Mouse (Mus musculus): ENCODE data around the gene Tecr. TPM values are rescaled to one million over a fixed set of nuclear protein-coding genes. Genes with fewer than 3 reads are reported as not detected.
"Not testable (repeated sequence)": the region's sequence is repeated elsewhere in the genome, so short reads cannot be mapped to it uniquely, and the experiment has no call there.

Tecr gene
- total RNA-seq, 2 experiments from 2014 or later, result 487 to 510 TPM

GRCm38 (mm10) chr8:83619568-83620285, 12.0 kb upstream of the Tecr start:
- DNase-seq, result no peak

GRCm38 (mm10) chr8:83618566-83618965, 10.8 kb upstream of the Tecr start:
- DNase-seq, result no peak

GRCm38 (mm10) chr8:83617111-83617510, 9.3 kb upstream of the Tecr start:
- no peak for DNase-seq

GRCm38 (mm10) chr8:83616625-83617024, 8.9 kb upstream of the Tecr start:
- no peak for DNase-seq

GRCm38 (mm10) chr8:83613695-83614094, 5.9 kb upstream of the Tecr start:
- no peak for DNase-seq

- DNase-seq, result no peak
These were observed 4.2 kb upstream of the Tecr start for GRCm38 (mm10) chr8:83611921-83612320.

GRCm38 (mm10) chr8:83609547-83610180, 1.9 kb upstream of the Tecr start:
- no peak for DNase-seq

- no peak for DNase-seq
These were observed 1.3 kb upstream of the Tecr start for GRCm38 (mm10) chr8:83609086-83609485.

GRCm38 (mm10) chr8:83608398-83608829, 643 bp upstream of the Tecr start:
- DNase-seq, result peak; percentile 90 to 92

- DNase-seq, result no peak
These were observed 5.1 kb downstream of the Tecr start for GRCm38 (mm10) chr8:83602650-83603029.

- no peak for DNase-seq
These were observed 8.0 kb downstream of the Tecr start for GRCm38 (mm10) chr8:83599814-83600213.

GRCm38 (mm10) chr8:83598146-83598545, 9.6 kb downstream of the Tecr start:
- no peak for DNase-seq

GRCm38 (mm10) chr8:83596369-83596768, 11.4 kb downstream of the Tecr start:
- no peak for DNase-seq

- DNase-seq, result not testable (repeated sequence)
These were observed 12.8 kb downstream of the Tecr start for GRCm38 (mm10) chr8:83595050-83595345.

- DNase-seq, result peak; percentile 95 to 98
These were observed 13.4 kb downstream of the Tecr start for GRCm38 (mm10) chr8:83594167-83595049.

- no peak for DNase-seq
These were observed 14.2 kb downstream of the Tecr start for GRCm38 (mm10) chr8:83593325-83594166.

- no peak for DNase-seq
These were observed 15.1 kb downstream of the Tecr start for GRCm38 (mm10) chr8:83592682-83593081.

GRCm38 (mm10) chr8:83590488-83591023, 17.2 kb downstream of the Tecr start:
- DNase-seq, result no peak

GRCm38 (mm10) chr8:83588886-83589285, 18.9 kb downstream of the Tecr start:
- DNase-seq, result no peak

GRCm38 (mm10) chr8:83587644-83588043, 20.1 kb downstream of the Tecr start:
- no peak for DNase-seq

- DNase-seq, result peak in 1 of 2 experiments; percentile 53
These were observed 22.4 kb downstream of the Tecr start for GRCm38 (mm10) chr8:83585333-83585732.

GRCm38 (mm10) chr8:83584771-83585170, 23.0 kb downstream of the Tecr start:
- DNase-seq, result no peak
